Mouse (Mus musculus): ENCODE measurements at regions not wholly inside any gene's neighbourhood (a gene's known extent, or its start where the extent isn't known, plus 50 kb on each side); places are given as distances from the start of the nearest gene placed in this dataset. TPM values are rescaled to one million over a fixed set of nuclear protein-coding genes. Genes with fewer than 3 reads are reported as not detected.

- no peaks in the 10 kb centered on the region for H3K27me3 ChIP-seq (replicated peaks)
- H3K4me1 ChIP-seq: no peaks in the 10 kb centered on the region
- H3K4me3 ChIP-seq (replicated peaks): no peak overlapping the region
- H3K4me2 ChIP-seq: no peak overlapping the region
- no peaks in the 10 kb centered on the region for H3K9me3 ChIP-seq
- 78% methylated on average over 4 of the region's 4 CpGs for WGBS
- H3K36me3 ChIP-seq: no peaks in the 10 kb centered on the region
- no peak overlapping the region for H3K9ac ChIP-seq
- ATAC-seq (ENCODE audit: insufficient read depth, low FRiP score, low read depth): no peak
- no peak overlapping the region for H3K27ac ChIP-seq
Observed at GRCm38 (mm10) chr19:35282775-35283447, 360.8 kb downstream of the Kif20b start.

GRCm38 (mm10) chr19:35298846-35299245 lies 376.7 kb downstream of the Kif20b start:
- Histone ChIP-seq H3K9me3 (no peaks in the 10 kb centered on the region), H3K27ac (no peak overlapping the region), H3K9ac (no peak overlapping the region), H3K36me3 (no peaks in the 10 kb centered on the region), H3K27me3 (replicated peaks) (no peaks in the 10 kb centered on the region), H3K4me2 (no peak overlapping the region), H3K4me3 (replicated peaks) (no peak overlapping the region), H3K4me1 (no peaks in the 10 kb centered on the region)
- no peak for ATAC-seq (ENCODE audit: insufficient read depth, low FRiP score, low read depth)
- WGBS: 71% methylated on average over 2 of the region's 2 CpGs

- ATAC-seq (ENCODE audit: insufficient read depth, low FRiP score, low read depth): no peak
- Histone ChIP-seq H3K4me1 (no peaks in the 10 kb centered on the region), H3K36me3 (no peaks in the 10 kb centered on the region), H3K27me3 (replicated peaks) (no peaks in the 10 kb centered on the region), H3K4me2 (no peak overlapping the region), H3K9ac (no peak overlapping the region), H3K4me3 (replicated peaks) (no peak overlapping the region), H3K9me3 (no peaks in the 10 kb centered on the region), H3K27ac (no peak overlapping the region)
- 83% methylated on average over 3 of the region's 3 CpGs for WGBS
Observed at GRCm38 (mm10) chr19:35302723-35303270, 380.6 kb downstream of the Kif20b start.

Small RNA genes lying in the stretch of these regions (microRNA-seq; reads per million reads assigned to microRNA genes)
- not detected for gene Gm23075
